Mouse (Mus musculus) liver, embryonic 11.5 days (tissue): ENCODE data around the gene Asb18. TPM values are rescaled to one million over a fixed set of nuclear protein-coding genes. Genes with fewer than 3 reads are reported as not detected.
A peak's percentile ranks its signal among the peaks of the same experiment; 100 is the strongest.

Source experiments
- ATAC-seq: fragments of 200-750 bp; cut with Nextera tagmentation; replicated peaks from 2 replicates; pipeline ENCODE4 v1.8.0; 2017; ENCODE audit warnings: moderate number of reproducible peaks, mild to moderate bottlenecking, moderate TSS enrichment, moderate library complexity; ENCODE audit not compliant: low FRiP score
- DNase-seq: peaks from one replicate; pipeline ENCODE4 v3.0.0-alpha.2; 2017; ENCODE audit warnings: low spot score
- H3K27ac ChIP-seq: fragments of 300-500 bp; sonication (generic); 2 replicates; pipeline ENCODE4 v1.5.1; 2014; ENCODE audit warnings: mild to moderate bottlenecking, low read depth, low read length, control low read depth
- H3K27me3 ChIP-seq: fragments of 300-500 bp; sonication (generic); replicated peaks from 2 replicates; pipeline ENCODE4 v1.6.1; 2014; ENCODE audit warnings: low read length, mixed read lengths; ENCODE audit not compliant: control insufficient read depth, insufficient read depth
- H3K36me3 ChIP-seq: fragments of 300-500 bp; sonication (generic); 2 replicates; pipeline ENCODE4 v1.6.1; 2014; ENCODE audit warnings: mild to moderate bottlenecking, low read length, moderate library complexity, mixed read lengths; ENCODE audit not compliant: control insufficient read depth, insufficient read depth
- H3K4me1 ChIP-seq: fragments of 300-500 bp; sonication (generic); replicated peaks from 2 replicates; pipeline ENCODE4 v1.6.1; 2014; ENCODE audit warnings: low read length, mixed read lengths; ENCODE audit not compliant: control insufficient read depth, insufficient read depth
- H3K4me2 ChIP-seq: fragments of 300-500 bp; sonication (generic); 2 replicates; pipeline ENCODE4 v1.6.1; 2014; ENCODE audit warnings: mild to moderate bottlenecking, control low read depth, moderate library complexity
- H3K4me3 ChIP-seq: fragments of 300-500 bp; sonication (generic); 2 replicates; pipeline ENCODE4 v1.5.1; 2014; ENCODE audit warnings: low read depth, low read length, control low read depth
- H3K9ac ChIP-seq: fragments of 300-500 bp; sonication (generic); 2 replicates; pipeline ENCODE4 v1.6.1; 2014; ENCODE audit warnings: low read depth, low read length, control low read depth
- H3K9me3 ChIP-seq: fragments of 300-500 bp; sonication (generic); 2 replicates; pipeline ENCODE4 v1.6.1; 2016; ENCODE audit warnings: low read length, inconsistent platforms, mixed read lengths; ENCODE audit not compliant: control insufficient read depth
- WGBS: fragments of 180-500 bp; shearing (Covaris S2); extraction: QIAGEN DNeasy Blood & Tissue Kit; methylation state at CpG from one replicate; pipeline ENCODE4 v1.1.7; 2014; 5-methylcytosine and 5-hydroxymethylcytosine counted together
- polyA plus RNA-seq: library from polyadenylated mRNA; unstranded; fragments of >200 nt; fragmentation: Nextera tagmentation; extraction: Ambion mirVana; gene quantifications from 2 replicates; pipeline ENCODE4 v1.2.1, GENCODE M21; 2014

Asb18 gene
- polyA plus RNA-seq, 1 experiment from 2014 or later = not detected

DNA sequence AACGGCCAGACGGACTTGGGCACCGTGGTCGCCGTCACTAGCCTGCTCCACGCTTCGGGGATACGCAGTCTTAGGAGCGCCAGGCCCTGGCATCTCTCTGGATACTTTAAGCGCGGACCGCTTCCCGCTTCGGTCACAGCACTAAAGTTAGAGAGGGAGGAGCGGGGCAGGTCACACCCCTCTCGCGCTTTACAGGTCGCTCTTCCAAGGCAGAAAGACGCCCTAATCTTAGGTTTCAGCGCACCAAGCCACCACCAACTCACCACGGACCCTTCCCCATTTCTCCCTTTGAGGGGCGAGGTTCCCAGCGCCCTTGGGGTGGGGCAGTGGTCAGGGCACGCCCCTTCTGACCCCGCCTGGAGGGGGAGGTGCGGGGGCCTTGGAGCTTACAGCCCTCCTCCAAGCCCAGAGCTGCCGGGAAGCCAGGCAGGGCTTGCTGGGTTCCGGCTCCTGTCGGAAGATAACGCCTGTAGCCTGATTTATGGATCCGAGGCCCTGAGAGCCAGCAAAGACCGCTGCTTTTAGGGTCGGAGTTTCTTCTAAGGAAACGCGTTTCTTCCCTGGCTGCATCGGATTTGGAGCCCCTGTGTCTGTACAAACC is 87.3 kb downstream of the Asb18 start:
- peaks cover 100% of the 10 kb centered on the region for H3K27me3 ChIP-seq
- no peak for ATAC-seq
- no peak overlapping the region for H3K9ac ChIP-seq
- H3K36me3 ChIP-seq = no peaks in the 10 kb centered on the region
- peak overlapping the region; percentile 67 for H3K4me2 ChIP-seq
- no peak for DNase-seq
- H3K4me1 ChIP-seq = peaks cover 12% of the 10 kb centered on the region
- WGBS = 1% methylated on average over 36 of the region's 36 CpGs
- H3K4me3 ChIP-seq = peak overlapping the region; percentile 40
- no peak overlapping the region for H3K27ac ChIP-seq
- no peaks in the 10 kb centered on the region for H3K9me3 ChIP-seq

- 21% methylated on average over 9 of the region's 9 CpGs for WGBS
- H3K4me3 ChIP-seq = peak overlapping the region; percentile 40
- no peaks in the 10 kb centered on the region for H3K36me3 ChIP-seq
- H3K27ac ChIP-seq = no peak overlapping the region
- no peaks in the 10 kb centered on the region for H3K9me3 ChIP-seq
- H3K9ac ChIP-seq = no peak overlapping the region
- H3K27me3 ChIP-seq = peaks cover 100% of the 10 kb centered on the region
- peak overlapping the region; percentile 67 for H3K4me2 ChIP-seq
- peaks cover 12% of the 10 kb centered on the region for H3K4me1 ChIP-seq
- ATAC-seq (no peak), DNase-seq (no peak)
Observed at GRCm38 (mm10) chr1:89926583-89927060, 87.8 kb downstream of the Asb18 start.

- peaks cover 5% of the 10 kb centered on the region for H3K4me1 ChIP-seq
- WGBS = 49% methylated on average over 12 of the region's 12 CpGs
Observed at GRCm38 (mm10) chr1:89925501-89926190, 88.8 kb downstream of the Asb18 start.

DNA sequence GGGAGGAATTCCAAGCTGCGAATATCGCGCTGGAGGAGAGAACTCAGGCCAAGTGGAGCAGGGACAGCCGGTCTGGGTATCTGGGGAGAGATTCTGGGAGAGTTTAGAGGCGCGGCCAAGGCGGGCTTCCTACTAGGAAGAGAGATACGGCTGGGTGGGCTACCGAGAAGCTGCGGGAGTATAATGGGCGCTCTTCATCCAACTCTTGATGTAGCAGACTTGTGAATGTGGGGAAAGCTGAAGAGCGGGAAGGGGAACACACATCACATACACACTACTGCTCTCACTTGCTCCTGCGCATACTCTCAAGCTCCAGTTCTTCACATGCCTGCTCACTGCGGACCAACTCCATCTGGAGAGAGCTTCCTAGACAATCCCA is 90.8 kb downstream of the Asb18 start:
- Histone ChIP-seq H3K9me3 (no peaks in the 10 kb centered on the region), H3K4me1 (peaks cover 4% of the 10 kb centered on the region; the same call in 1 of the 2 replicates), H3K9ac (no peak overlapping the region), H3K36me3 (no peaks in the 10 kb centered on the region), H3K4me2 (peak overlapping the region; percentile 16; the same call in 1 of the 2 replicates), H3K27ac (no peak overlapping the region), H3K27me3 (peaks cover 96% of the 10 kb centered on the region), H3K4me3 (no peak overlapping the region)
- ATAC-seq (no peak), DNase-seq (no peak)
- whole genome bisulfite sequencing = 14% methylated on average over 14 of the region's 14 CpGs

More at GRCm38 (mm10) chr1:89925501-89926190, 88.8 kb downstream of the Asb18 start:
- no peaks in the 10 kb centered on the region for H3K9me3 ChIP-seq
- H3K4me2 ChIP-seq = no peak overlapping the region
- H3K27ac ChIP-seq = no peak overlapping the region
- H3K4me3 ChIP-seq = no peak overlapping the region
- ATAC-seq (no peak), DNase-seq (no peak)
- no peaks in the 10 kb centered on the region for H3K36me3 ChIP-seq
- H3K27me3 ChIP-seq = peaks cover 100% of the 10 kb centered on the region
- no peak overlapping the region for H3K9ac ChIP-seq

DNA sequence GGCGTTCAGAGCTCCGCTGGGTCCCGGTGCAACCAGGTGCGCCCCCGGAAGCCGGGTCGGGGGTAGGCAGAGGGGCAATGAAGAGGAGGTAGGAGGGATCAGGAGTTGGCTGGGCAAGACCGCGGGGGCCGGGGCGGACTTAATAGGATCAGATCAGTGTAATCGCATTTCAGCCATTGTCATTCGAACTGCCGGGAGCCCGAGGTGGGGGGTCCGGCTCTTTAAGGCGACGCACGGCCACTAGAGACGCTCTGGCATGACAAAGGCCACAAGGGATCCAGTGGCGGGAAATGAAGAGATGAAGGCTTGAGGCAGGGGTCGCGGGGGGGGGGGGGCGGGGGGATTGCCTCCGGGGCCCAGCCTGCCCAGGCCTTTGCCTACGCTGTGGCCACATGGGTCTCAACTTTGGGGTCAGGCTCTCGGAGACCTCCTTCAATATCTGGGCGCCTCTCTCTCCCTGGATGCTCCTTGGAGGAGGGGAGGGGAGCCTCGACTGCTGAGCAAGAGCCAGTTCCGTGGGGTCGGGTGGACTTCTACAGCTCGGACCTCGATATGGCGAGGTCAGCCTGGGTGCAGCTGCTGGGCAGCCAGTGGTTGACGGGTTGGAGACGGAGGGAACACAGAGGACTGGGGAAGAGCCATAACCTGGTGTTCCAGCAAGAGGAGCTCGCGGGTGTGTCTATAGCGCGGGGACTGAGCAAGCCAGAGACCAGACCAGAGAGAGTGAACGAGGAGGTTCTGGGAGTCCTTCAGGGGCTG is 91.4 kb downstream of the Asb18 start:
- peak overlapping the region; percentile 57 for H3K4me2 ChIP-seq
- H3K4me1 ChIP-seq = peaks cover 4% of the 10 kb centered on the region; the same call in 1 of the 2 replicates
- no peak overlapping the region for H3K9ac ChIP-seq
- ATAC-seq (no peak), DNase-seq (no peak)
- no peak overlapping the region for H3K27ac ChIP-seq
- peak overlapping the region; percentile 29 for H3K4me3 ChIP-seq
- no peaks in the 10 kb centered on the region for H3K9me3 ChIP-seq
- WGBS = 2% methylated on average over 37 of the region's 41 CpGs
- H3K36me3 ChIP-seq = no peaks in the 10 kb centered on the region
- peaks cover 95% of the 10 kb centered on the region for H3K27me3 ChIP-seq

DNA sequence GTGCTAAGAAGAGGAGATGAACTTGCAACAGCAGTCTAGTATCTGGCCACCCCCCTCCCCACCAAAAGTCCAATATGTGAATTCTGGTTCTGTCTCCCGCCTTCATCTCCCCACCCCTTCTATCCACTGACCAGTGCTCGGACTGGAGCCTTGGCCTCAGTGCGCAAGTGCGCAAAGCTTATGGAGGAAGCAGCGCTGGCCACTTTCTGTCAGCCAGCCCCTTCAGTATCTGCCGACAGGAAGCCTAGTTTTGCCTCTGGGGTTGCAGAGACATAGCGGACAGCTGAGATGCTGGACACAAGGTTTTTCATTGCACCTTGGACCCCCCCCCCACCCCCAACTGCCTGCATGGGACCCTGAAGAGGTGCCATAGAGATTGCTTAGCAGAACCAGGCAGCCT is 92.2 kb downstream of the Asb18 start:
- under 1% methylated on average over 7 of the region's 7 CpGs for WGBS
- no peak for ATAC-seq
- Histone ChIP-seq H3K36me3 (no peaks in the 10 kb centered on the region), H3K4me3 (peak overlapping the region; percentile 29), H3K27me3 (peaks cover 90% of the 10 kb centered on the region), H3K4me1 (peaks cover 3% of the 10 kb centered on the region; the same call in 1 of the 2 replicates), H3K9ac (no peak overlapping the region), H3K9me3 (no peaks in the 10 kb centered on the region), H3K27ac (no peak overlapping the region), H3K4me2 (peak overlapping the region; percentile 57)
- DNase-seq = no peak

DNA sequence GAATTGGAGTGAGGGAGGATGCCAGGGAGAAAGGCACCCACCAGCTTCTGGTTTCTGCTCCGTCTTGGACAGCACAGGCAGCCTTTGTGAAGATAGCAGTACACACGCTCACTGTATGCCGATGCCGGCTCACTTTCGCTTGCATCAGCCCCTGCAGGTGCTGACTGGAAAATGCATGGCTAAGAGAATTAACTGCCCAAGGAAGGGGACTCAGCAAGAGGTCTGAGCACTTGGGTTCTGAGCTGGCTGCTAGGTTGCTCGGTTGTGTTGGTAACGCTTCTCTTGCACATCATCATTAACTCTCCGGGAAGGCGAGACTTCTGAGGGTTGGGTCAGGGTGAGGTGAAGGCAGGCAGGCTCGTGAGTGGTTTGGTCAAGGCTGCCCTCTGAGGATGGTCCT is 92.7 kb downstream of the Asb18 start:
- H3K36me3 ChIP-seq = no peaks in the 10 kb centered on the region
- H3K27ac ChIP-seq = no peak overlapping the region
- no peaks in the 10 kb centered on the region for H3K9me3 ChIP-seq
- 4% methylated on average over 10 of the region's 10 CpGs for whole genome bisulfite sequencing
- H3K4me3 ChIP-seq = no peak overlapping the region; the same call in 1 of the 2 replicates
- H3K9ac ChIP-seq = no peak overlapping the region
- H3K4me1 ChIP-seq = no peaks in the 10 kb centered on the region; the same call in 1 of the 2 replicates
- H3K27me3 ChIP-seq = peaks cover 85% of the 10 kb centered on the region
- no peak for ATAC-seq
- H3K4me2 ChIP-seq = peak overlapping the region; percentile 25; the same call in 1 of the 2 replicates
- no peak for DNase-seq

DNA sequence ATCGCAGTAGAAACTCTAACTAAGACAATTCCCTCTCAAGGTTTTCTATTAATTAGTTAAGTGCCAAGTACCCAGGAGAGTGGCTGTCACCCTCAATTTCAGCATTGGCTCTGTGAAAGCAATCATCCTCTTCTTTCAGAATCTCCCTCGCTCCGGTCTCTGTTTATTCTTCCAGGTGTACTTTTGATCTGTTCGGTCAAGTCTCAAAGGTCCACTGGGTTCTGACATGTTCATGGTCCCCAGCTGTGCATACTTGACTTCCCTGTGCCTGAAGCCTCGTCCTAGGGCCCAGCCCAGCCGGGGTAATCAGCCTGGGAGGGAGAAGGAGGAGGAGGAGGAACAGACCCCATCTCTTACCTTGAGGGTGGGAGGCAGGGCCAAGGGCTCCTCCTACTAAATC is 95.3 kb downstream of the Asb18 start:
- H3K27me3 ChIP-seq = peaks cover 59% of the 10 kb centered on the region
- H3K27ac ChIP-seq = no peak overlapping the region
- H3K4me2 ChIP-seq = no peak overlapping the region
- no peaks in the 10 kb centered on the region for H3K36me3 ChIP-seq
- H3K4me3 ChIP-seq = no peak overlapping the region
- ATAC-seq (no peak), DNase-seq (no peak)
- 86% methylated on average over 6 of the region's 6 CpGs for WGBS
- no peak overlapping the region for H3K9ac ChIP-seq
- H3K9me3 ChIP-seq = no peaks in the 10 kb centered on the region
- H3K4me1 ChIP-seq = no peaks in the 10 kb centered on the region; the same call in 1 of the 2 replicates
